Mouse (Mus musculus): ENCODE measurements around the gene Enox2. TPM values are rescaled to one million over a fixed set of nuclear protein-coding genes. Genes with fewer than 3 reads are reported as not detected.
"Not testable (repeated sequence)": the region's sequence is repeated elsewhere in the genome, so short reads cannot be mapped to it uniquely, and the experiment has no call there.

Enox2 gene
- 10 to 100 TPM; 10.3 to 14.2 TPM for polyA plus RNA-seq (2017; shearing (Covaris generic))

DNA sequence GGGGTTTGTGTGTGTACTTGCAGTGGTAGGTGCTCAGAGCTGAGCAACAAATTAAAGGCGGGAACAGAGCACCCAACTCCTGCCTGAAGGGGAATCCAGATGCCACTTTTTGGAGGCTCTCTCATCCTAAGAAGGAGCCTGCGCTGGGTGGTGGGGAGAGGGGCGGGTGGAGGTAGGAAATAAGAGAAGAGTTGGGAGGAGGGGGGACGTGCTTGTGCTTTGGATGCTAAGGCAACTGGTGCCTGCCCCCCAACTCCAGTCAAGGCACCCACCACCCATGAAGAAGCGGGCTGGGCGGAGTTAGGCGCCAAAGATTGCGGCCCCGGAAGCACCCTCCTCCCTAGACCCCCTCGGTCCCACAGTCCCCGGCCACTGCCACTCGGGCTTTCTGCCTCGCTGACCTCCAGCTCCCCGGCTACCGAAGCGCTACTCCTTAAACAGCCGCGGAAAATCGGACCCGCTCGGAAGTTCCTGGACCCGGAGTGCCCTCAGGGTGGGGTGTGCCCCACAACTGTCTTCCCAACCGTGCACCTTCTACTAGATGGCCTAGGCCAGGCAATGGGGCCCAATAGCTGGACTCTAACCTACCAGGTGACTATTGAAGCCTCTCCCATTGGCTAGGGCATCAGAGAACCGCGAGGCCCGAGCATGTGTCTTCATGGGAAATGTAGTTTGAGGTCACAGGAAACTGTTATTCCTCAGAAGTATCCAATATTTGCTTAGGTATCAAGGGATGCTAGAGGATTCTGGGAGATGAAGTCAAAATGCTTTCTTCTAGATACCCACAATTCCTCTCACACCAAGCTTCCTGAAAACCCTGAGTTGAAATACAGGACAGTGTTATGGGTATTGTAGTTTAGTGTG is at the start of gene Enox2:
Gene Enox2 (minus strand): TSS at position 560 of the 864 bp plus-strand sequence.
- peak; percentile 99 for ATAC-seq

GRCm38 (mm10) chrX:49309496-49309895 is 21.4 kb upstream of the Enox2 start:
- no peak for ATAC-seq

DNA sequence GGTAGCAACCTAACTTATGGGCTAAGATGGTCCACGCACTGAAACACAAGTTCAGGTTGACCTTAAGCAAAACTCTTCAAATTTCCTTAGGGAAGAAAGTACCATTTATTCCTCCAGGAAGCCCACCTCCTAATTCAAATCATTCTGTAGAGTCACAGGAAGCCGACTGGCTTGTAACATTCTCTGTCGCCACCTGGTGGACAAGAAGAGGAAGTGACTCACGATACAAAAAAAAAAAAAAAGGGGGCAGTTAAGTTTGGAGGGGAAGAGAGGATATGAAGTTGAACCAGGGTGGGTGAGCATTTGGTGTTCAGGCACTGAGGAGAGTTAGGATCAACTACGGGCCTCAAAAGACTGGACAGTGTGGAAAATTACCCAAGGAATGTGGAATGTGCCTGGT is 18.6 kb upstream of the Enox2 start:
- ATAC-seq = peak; percentile 54

GRCm38 (mm10) chrX:49279918-49280586 is 8.0 kb downstream of the Enox2 start:
- no peak for ATAC-seq

DNA sequence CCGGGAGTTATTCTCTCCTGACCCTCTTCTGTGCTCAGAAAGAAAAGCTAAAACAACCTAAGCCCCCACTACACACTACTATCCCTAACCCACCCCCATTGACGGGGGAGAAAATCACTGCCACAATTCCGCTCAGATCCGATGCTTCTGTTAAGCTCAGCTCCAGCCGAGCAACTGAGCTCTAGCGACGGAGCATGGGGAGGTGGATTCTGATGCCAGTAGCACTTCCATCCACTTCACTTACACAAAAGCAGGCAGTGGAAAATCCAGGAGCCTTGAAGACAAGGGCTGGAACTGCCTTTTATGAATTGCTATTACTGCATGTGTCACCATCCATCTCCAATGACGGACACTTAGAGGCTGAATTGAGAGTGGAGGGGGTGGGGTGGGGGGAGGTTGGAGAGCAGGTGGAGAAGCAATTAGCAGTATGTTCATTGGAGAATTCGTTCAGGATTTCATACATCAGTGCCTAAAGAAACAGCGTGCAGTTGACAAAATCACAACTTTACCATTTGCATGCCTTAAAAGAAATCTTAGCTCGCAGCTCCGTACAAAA is 14.5 kb downstream of the Enox2 start:
- ATAC-seq = no peak

- no peak for ATAC-seq
Measured at GRCm38 (mm10) chrX:49250816-49251215, 37.2 kb downstream of the Enox2 start.

GRCm38 (mm10) chrX:49225792-49226426 is 62.1 kb downstream of the Enox2 start:
- no peak for ATAC-seq

GRCm38 (mm10) chrX:49216422-49216821 is 71.6 kb downstream of the Enox2 start:
- ATAC-seq = no peak

DNA sequence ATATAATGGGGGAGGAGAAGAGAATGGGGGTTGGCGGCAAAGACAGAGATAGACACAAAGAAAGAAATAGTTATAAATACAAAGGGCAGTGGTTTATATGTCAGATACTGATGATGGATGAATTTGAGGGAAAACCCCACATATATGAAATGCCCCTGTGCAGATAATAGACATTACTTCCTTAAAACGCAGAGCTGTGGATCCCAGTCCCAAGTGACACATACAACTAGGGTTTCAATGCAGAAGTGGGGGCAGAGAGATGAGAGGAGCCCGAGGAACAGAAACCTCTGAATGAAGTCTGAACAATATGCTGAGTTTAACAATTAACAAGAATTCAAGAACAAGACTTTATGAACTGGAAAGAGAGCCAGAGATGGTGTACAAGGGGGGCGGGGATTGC is 91.7 kb downstream of the Enox2 start:
- ATAC-seq = no peak

- ATAC-seq = no peak
Measured at GRCm38 (mm10) chrX:49181136-49181535, 106.9 kb downstream of the Enox2 start.

DNA sequence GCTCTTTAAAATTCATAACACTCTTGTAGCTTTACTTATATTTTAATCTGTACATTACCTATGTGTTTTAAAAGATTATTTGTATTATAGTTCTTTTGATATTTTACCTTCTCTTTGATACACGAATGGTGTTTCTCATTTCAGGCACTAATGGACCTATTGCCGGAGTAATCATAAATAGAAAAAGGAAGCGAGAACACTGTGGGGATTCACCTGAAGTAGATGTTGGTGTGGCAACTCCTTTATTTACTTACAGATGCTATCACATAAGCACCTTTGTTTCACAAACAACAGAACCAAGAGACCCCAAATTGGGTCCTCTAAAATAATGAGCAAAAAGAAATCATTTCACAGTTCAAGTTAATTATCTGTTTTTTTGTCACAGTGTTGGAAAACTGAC is 109.4 kb downstream of the Enox2 start:
- no peak for ATAC-seq

GRCm38 (mm10) chrX:49154280-49154679 is 133.8 kb downstream of the Enox2 start:
- no peak for ATAC-seq

GRCm38 (mm10) chrX:49124774-49125429 is 163.2 kb downstream of the Enox2 start:
- ATAC-seq = no peak

- ATAC-seq = no peak
Measured at GRCm38 (mm10) chrX:49116465-49116864, 171.6 kb downstream of the Enox2 start.

- no peak for ATAC-seq
Measured at GRCm38 (mm10) chrX:49112412-49112811, 175.6 kb downstream of the Enox2 start.

DNA sequence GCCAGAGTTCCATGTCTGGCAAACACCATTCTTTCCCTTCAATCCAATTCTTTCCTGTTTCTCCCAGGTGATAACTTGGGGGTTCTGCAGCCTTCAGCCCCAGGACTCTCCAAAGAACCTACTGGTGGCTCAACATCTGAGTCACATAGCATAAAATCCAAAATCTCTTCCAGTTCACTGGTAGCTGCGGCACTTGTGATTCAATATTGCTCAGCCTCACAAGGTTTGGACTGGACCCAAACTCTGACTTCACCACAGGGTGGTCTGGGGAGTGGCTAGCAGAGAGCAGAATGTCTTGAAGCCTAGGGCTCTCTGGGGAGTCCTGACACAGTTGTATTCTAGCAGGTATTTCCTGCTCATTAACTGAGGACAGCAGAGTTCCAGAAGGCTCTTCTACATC is 187.5 kb downstream of the Enox2 start:
- ATAC-seq = not testable (repeated sequence)

DNA sequence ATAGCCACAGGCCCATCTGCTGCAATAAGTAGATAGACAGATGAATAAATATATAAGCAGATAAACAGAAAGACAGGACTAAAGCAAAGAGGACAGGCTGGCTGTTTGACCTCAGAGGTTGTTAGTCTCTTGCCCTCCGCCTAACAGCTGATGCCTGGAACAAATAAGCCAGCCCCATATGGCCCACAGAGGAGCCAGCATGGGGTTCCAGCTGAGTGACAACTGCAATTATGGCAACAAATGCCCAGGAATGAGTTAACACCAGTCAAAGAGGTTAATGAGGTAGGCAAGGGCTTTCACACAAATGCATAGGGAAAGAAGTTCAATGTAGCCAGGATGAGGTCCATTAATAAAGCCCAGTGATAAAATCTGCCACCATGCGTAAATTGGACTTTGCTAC is 191.8 kb downstream of the Enox2 start:
- no peak for ATAC-seq

DNA sequence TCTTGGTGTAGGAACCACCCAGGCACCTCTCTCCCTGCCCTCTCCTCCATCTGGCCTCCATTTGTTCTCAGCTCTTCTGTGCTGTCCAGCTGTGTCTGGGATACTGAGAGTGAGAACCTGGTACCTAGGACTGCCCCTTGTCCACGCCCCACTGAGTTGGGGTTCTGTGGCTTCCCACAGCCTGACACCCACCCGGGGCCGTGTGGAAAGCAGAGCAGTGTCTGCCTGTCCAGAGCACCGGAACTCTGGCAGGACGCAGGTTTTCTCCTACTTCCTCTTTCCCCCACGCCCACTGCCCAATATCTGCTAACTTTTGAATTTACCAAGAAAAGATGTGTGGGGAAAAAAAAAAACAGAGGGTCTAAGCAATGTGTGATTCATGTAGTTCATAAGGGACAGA is 213.0 kb downstream of the Enox2 start:
- no peak for ATAC-seq

DNA sequence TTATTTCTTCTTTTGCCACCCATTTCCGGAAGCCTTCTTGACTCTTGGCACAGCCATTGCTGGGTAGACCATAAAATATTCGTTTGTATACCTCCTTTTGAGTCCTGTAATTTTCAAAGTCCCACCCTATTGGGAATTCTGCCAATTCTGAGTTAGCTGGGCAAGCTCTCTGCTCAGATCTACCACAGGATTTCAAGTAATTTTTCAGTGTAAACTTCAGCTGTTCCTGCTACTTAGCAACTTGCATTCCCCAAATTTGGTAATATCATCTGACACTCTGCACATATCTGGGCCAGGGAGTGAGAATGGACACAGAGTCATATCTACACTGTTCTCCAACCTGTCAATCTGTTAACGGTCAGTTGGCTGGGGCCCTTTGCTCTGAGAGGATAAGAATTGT is 214.5 kb downstream of the Enox2 start:
- no peak for ATAC-seq

GRCm38 (mm10) chrX:49045118-49045517 is 242.9 kb downstream of the Enox2 start:
- ATAC-seq = no peak

DNA sequence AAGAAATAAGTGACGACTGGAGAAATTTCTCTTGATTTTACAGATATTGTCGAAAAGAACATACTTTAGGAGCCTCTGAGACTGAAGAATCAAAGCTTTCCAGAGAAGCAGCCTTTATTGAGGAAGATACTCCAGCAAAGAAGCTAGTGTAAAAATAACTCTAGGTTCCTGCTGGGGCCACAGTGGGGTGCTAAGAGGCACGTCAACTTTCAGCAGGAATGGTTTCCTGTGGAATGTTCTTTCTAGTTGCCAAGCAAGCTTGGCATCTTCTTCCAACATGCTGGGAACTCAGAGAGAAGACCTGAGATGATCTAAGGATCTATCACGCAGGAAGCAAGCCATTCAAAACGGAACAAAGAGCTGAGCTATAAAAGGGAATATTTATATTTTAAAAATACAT is 278.3 kb downstream of the Enox2 start:
- ATAC-seq = no peak

DNA sequence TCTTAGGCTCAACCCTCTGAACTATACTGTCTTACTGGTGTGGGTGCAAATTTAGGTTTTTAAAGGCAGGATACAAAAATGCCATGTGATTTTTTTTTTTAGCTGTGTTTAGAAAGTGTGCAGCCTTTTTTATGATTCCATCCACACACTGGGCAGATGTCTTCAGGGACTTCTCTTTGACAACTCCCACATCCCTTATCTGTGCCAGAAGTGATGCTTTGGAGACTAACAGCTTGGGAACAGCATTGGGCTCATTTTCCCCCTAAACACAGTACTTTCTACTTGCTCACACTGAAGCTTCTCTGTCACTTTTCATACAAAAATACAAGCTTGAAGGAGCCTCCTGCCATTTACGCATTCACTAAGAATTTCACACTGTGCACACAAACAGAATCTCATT is 282.4 kb downstream of the Enox2 start:
- ATAC-seq = no peak

- no peak for ATAC-seq
Measured at GRCm38 (mm10) chrX:49002892-49003291, 285.2 kb downstream of the Enox2 start.
